Mouse (Mus musculus): Measurements from ENCODE around the gene Nfix. TPM values are rescaled to one million over a fixed set of nuclear protein-coding genes. Genes with fewer than 3 reads are reported as not detected.

Gene Nfix
- polyA plus RNA-seq, 1 experiment from 2014 or later: 18.4 TPM

GRCm38 (mm10) chr8:84738266-84738665, 61.9 kb downstream of the Nfix start:
- H3K4me1 ChIP-seq: peaks cover 83% of the 10 kb centered on the region
- H3K4me2 ChIP-seq (replicated peaks): no peak overlapping the region
- ATAC-seq (ENCODE audit: insufficient number of reproducible peaks, insufficient read depth, low FRiP score, low TSS enrichment): no peak
- H3K9ac ChIP-seq: peak overlapping the region; percentile 42
- H3K4me3 ChIP-seq: no peak overlapping the region
- H3K27me3 ChIP-seq: peaks cover 43% of the 10 kb centered on the region
- no peaks in the 10 kb centered on the region for H3K36me3 ChIP-seq
- peak overlapping the region; percentile 99 for H3K27ac ChIP-seq
- 14% methylated on average over 10 of the region's 10 CpGs for WGBS
- H3K9me3 ChIP-seq: no peaks in the 10 kb centered on the region

GRCm38 (mm10) chr8:84737608-84738007, 62.5 kb downstream of the Nfix start:
- Histone ChIP-seq H3K4me2 (replicated peaks) (peak overlapping the region; percentile 31; the same call in 1 of the 2 replicates), H3K4me3 (no peak overlapping the region), H3K27me3 (peaks cover 43% of the 10 kb centered on the region), H3K4me1 (peaks cover 83% of the 10 kb centered on the region), H3K9ac (peak overlapping the region; percentile 11; the same call in 1 of the 2 replicates), H3K27ac (no peak overlapping the region), H3K36me3 (no peaks in the 10 kb centered on the region), H3K9me3 (no peaks in the 10 kb centered on the region)
- no peak for ATAC-seq (ENCODE audit: insufficient number of reproducible peaks, insufficient read depth, low FRiP score, low TSS enrichment)
- whole genome bisulfite sequencing: 2% methylated on average over 16 of the region's 16 CpGs

GRCm38 (mm10) chr8:84736521-84736920, 63.6 kb downstream of the Nfix start:
- Histone ChIP-seq H3K9ac (no peak overlapping the region), H3K36me3 (no peaks in the 10 kb centered on the region), H3K27me3 (peaks cover 42% of the 10 kb centered on the region), H3K4me2 (replicated peaks) (no peak overlapping the region), H3K4me3 (no peak overlapping the region), H3K4me1 (peaks cover 82% of the 10 kb centered on the region), H3K9me3 (no peaks in the 10 kb centered on the region), H3K27ac (no peak overlapping the region)
- 74% methylated on average over 4 of the region's 4 CpGs for WGBS
- ATAC-seq (ENCODE audit: insufficient number of reproducible peaks, insufficient read depth, low FRiP score, low TSS enrichment): no peak

- Histone ChIP-seq H3K4me1 (peaks cover 79% of the 10 kb centered on the region), H3K27me3 (peaks cover 34% of the 10 kb centered on the region), H3K4me2 (replicated peaks) (no peak overlapping the region), H3K36me3 (no peaks in the 10 kb centered on the region), H3K27ac (no peak overlapping the region), H3K9ac (no peak overlapping the region), H3K9me3 (no peaks in the 10 kb centered on the region), H3K4me3 (no peak overlapping the region)
- no peak for ATAC-seq (ENCODE audit: insufficient number of reproducible peaks, insufficient read depth, low FRiP score, low TSS enrichment)
- 26% methylated on average over 2 of the region's 2 CpGs for WGBS
Measured at GRCm38 (mm10) chr8:84735597-84735996, 64.5 kb downstream of the Nfix start.

GRCm38 (mm10) chr8:84734680-84735079, 65.5 kb downstream of the Nfix start:
- Histone ChIP-seq H3K9ac (no peak overlapping the region), H3K9me3 (no peaks in the 10 kb centered on the region), H3K27me3 (peaks cover 28% of the 10 kb centered on the region), H3K4me1 (peaks cover 75% of the 10 kb centered on the region), H3K27ac (no peak overlapping the region), H3K4me2 (replicated peaks) (no peak overlapping the region), H3K4me3 (no peak overlapping the region), H3K36me3 (no peaks in the 10 kb centered on the region)
- 81% methylated on average over 2 of the region's 2 CpGs for WGBS
- no peak for ATAC-seq (ENCODE audit: insufficient number of reproducible peaks, insufficient read depth, low FRiP score, low TSS enrichment)

- H3K4me1 ChIP-seq: peaks cover 68% of the 10 kb centered on the region
- H3K9me3 ChIP-seq: no peaks in the 10 kb centered on the region
- ATAC-seq (ENCODE audit: insufficient number of reproducible peaks, insufficient read depth, low FRiP score, low TSS enrichment): no peak
- peaks cover 25% of the 10 kb centered on the region for H3K27me3 ChIP-seq
- H3K4me3 ChIP-seq: no peak overlapping the region
- H3K4me2 ChIP-seq (replicated peaks): no peak overlapping the region
- 86% methylated on average over 6 of the region's 6 CpGs for WGBS
- H3K27ac ChIP-seq: peak overlapping the region; percentile 81
- no peaks in the 10 kb centered on the region for H3K36me3 ChIP-seq
- H3K9ac ChIP-seq: no peak overlapping the region
Measured at GRCm38 (mm10) chr8:84733959-84734358, 66.2 kb downstream of the Nfix start.

GRCm38 (mm10) chr8:84732996-84733395, 67.1 kb downstream of the Nfix start:
- Histone ChIP-seq H3K9ac (no peak overlapping the region), H3K4me1 (peaks cover 67% of the 10 kb centered on the region), H3K9me3 (no peaks in the 10 kb centered on the region), H3K36me3 (no peaks in the 10 kb centered on the region), H3K4me2 (replicated peaks) (no peak overlapping the region), H3K27me3 (peaks cover 23% of the 10 kb centered on the region), H3K27ac (peak overlapping the region; percentile 81), H3K4me3 (no peak overlapping the region)
- peak; percentile 25; the same call in 1 of the 2 replicates for ATAC-seq (ENCODE audit: insufficient number of reproducible peaks, insufficient read depth, low FRiP score, low TSS enrichment)
- 13% methylated on average over 6 of the region's 6 CpGs for WGBS

GRCm38 (mm10) chr8:84732545-84732944, 67.6 kb downstream of the Nfix start:
- Histone ChIP-seq H3K4me2 (replicated peaks) (no peak overlapping the region), H3K36me3 (0 out of 2 replicates have a peak, but pooled peaks cover under 1% of the 10 kb centered on the region), H3K9ac (no peak overlapping the region), H3K4me3 (no peak overlapping the region), H3K4me1 (peaks cover 62% of the 10 kb centered on the region), H3K27me3 (peaks cover 23% of the 10 kb centered on the region), H3K27ac (peak overlapping the region; percentile 81), H3K9me3 (no peaks in the 10 kb centered on the region)
- WGBS: 67% methylated on average over 5 of the region's 5 CpGs
- ATAC-seq (ENCODE audit: insufficient number of reproducible peaks, insufficient read depth, low FRiP score, low TSS enrichment): no peak

GRCm38 (mm10) chr8:84731371-84732177, 68.6 kb downstream of the Nfix start:
- 64% methylated on average over 11 of the region's 11 CpGs for WGBS
- ATAC-seq (ENCODE audit: insufficient number of reproducible peaks, insufficient read depth, low FRiP score, low TSS enrichment): no peak
- no peaks in the 10 kb centered on the region for H3K9me3 ChIP-seq
- H3K9ac ChIP-seq: peak overlapping the region; percentile 7; the same call in 1 of the 2 replicates
- peak overlapping the region; percentile 67 for H3K27ac ChIP-seq
- peaks cover 59% of the 10 kb centered on the region for H3K4me1 ChIP-seq
- H3K4me3 ChIP-seq: no peak overlapping the region
- no peak overlapping the region; the same call in 1 of the 2 replicates for H3K4me2 ChIP-seq (replicated peaks)
- H3K27me3 ChIP-seq: peaks cover 19% of the 10 kb centered on the region
- peaks cover 10% of the 10 kb centered on the region for H3K36me3 ChIP-seq

GRCm38 (mm10) chr8:84730541-84731370, 69.4 kb downstream of the Nfix start:
- H3K4me1 ChIP-seq: peaks cover 62% of the 10 kb centered on the region
- no peak overlapping the region; the same call in 1 of the 2 replicates for H3K9ac ChIP-seq
- no peak for ATAC-seq (ENCODE audit: insufficient number of reproducible peaks, insufficient read depth, low FRiP score, low TSS enrichment)

GRCm38 (mm10) chr8:84729921-84730362, 70.2 kb downstream of the Nfix start:
- no peak for ATAC-seq (ENCODE audit: insufficient number of reproducible peaks, insufficient read depth, low FRiP score, low TSS enrichment)
- Histone ChIP-seq H3K9me3 (no peaks in the 10 kb centered on the region), H3K4me1 (peaks cover 63% of the 10 kb centered on the region), H3K4me2 (replicated peaks) (no peak overlapping the region), H3K27me3 (peaks cover 11% of the 10 kb centered on the region), H3K9ac (no peak overlapping the region), H3K4me3 (no peak overlapping the region), H3K36me3 (peaks cover 22% of the 10 kb centered on the region), H3K27ac (0 out of 2 replicates have a peak overlapping the region, but pooled peaks have one; percentile 17)
- 94% methylated on average over 16 of the region's 16 CpGs for whole genome bisulfite sequencing

More at GRCm38 (mm10) chr8:84730541-84731370, 69.4 kb downstream of the Nfix start:
- no peaks in the 10 kb centered on the region for H3K9me3 ChIP-seq
- H3K27ac ChIP-seq: peak overlapping the region; percentile 67
- no peak overlapping the region for H3K4me3 ChIP-seq
- H3K4me2 ChIP-seq (replicated peaks): no peak overlapping the region; the same call in 1 of the 2 replicates
- peaks cover 11% of the 10 kb centered on the region for H3K27me3 ChIP-seq
- peaks cover 18% of the 10 kb centered on the region for H3K36me3 ChIP-seq
- WGBS: 40% methylated on average over 9 of the region's 9 CpGs
